Mouse (Mus musculus): ENCODE data around the gene Rcbtb2. TPM values are rescaled to one million over a fixed set of nuclear protein-coding genes. Genes with fewer than 3 reads are reported as not detected.
A peak's percentile ranks its signal among the peaks of the same experiment; 100 is the strongest.
"Not testable (repeated sequence)": the region's sequence is repeated elsewhere in the genome, so short reads cannot be mapped to it uniquely, and the experiment has no call there.

Rcbtb2 gene
- total RNA-seq (2015) (68.3 and 69.2 TPM in 2 replicates), total RNA-seq (2017) (35.9 and 37.7 TPM in 2 replicates)

DNA sequence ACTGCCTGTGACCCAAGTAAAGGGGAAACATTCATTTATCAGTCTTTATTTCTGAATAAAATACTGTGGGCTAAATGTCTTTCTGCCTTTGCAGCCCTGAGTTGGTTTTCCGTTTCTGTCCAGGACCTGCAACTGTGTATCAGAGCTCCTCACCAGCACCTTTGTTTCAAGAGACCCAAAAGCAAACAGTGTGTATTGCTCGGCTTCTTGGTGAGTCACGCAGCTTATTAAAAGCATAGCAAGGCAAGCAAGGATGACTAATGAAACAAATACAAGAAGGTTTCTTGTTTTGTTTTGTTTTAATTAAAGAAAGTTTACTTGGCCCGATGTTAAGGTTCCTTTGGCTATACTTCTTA lies at the start of gene Rcbtb2:
Rcbtb2 (plus strand) TSS at position 115 of the 356 bp plus-strand sequence.
- no peak for ATAC-seq (ENCODE audit: poor library complexity, severe bottlenecking)

DNA sequence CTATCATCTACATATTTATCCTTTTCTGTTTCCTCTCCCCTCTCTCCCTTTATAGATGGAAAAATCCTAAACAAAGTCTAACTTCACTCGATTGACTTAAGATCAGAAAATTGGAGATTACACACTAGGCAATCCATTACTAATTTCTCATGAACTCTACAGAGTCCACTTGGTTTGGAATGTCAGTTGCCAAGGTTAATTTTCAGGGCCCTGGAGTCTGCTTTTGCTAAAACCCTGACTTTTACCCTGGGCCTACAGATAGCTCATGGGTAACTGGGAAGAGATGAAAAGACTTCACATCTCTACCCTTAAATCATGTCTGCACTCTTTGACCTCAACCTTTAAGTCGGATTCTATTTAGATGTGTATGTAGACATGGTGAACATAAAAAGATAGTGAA lies 39.3 kb upstream of the Rcbtb2 start:
- ATAC-seq (ENCODE audit: poor library complexity, severe bottlenecking) = no peak

DNA sequence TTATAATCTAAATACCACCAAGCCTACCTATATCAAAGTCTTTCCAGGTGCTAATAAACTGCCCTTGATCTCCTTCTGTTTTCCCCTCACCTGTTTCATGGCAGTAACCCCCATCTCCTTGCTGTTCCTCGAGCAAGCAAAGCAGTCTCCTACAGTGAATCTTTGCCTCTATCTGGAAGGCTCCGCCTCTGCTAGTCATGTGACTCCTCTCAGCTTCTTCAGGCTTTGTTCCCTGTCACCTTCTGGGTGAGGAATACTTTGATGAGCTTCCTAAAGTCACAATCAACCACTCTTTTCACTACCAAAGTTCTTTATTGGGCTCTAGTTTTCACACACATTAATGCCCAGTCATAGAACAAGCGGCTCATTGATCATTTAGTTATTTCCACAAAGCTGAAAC lies 36.4 kb upstream of the Rcbtb2 start:
- no peak for ATAC-seq (ENCODE audit: poor library complexity, severe bottlenecking)

DNA sequence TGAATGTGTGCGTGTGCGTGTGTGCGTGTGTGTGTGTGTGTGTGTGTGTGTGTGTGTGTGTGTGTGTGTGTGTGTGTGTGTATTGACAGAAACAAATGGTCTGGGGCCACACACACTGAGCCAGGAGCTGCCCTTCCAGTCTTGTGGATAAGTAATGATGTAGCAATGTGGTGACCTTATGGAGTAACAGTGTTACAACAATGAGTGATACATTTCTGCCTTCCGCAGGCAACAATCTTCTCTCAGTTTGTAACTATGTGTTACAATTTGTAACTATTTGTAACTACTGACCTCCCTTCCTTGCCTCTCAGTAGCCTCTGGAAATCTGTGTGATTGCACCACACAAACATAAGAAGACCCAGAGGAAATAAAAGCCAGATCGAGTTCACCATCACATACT lies 35.6 kb upstream of the Rcbtb2 start:
- peak; percentile 77 for ATAC-seq (ENCODE audit: poor library complexity, severe bottlenecking)

DNA sequence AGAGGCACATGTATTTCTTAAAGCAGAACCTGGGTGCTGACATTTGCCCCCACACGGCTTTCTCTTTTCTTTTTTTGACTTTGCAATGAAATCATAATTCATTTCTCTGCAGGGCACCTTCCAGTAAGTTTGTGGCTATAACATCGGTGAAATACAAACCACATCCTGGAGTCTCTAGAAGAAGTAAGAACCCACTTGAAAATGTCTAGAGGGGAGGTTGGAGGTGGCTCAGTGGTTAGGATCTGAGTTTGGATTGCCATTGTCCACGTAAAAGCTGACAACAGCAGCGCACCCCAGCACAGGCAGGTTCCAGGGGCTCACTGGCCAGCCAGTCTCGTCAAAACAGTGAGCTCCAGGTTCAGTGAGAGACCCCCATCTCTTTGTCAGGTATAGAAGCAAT lies 35.1 kb upstream of the Rcbtb2 start:
- ATAC-seq (ENCODE audit: poor library complexity, severe bottlenecking) = 0 out of 2 replicates have a peak, but pooled peaks have one; percentile 31

DNA sequence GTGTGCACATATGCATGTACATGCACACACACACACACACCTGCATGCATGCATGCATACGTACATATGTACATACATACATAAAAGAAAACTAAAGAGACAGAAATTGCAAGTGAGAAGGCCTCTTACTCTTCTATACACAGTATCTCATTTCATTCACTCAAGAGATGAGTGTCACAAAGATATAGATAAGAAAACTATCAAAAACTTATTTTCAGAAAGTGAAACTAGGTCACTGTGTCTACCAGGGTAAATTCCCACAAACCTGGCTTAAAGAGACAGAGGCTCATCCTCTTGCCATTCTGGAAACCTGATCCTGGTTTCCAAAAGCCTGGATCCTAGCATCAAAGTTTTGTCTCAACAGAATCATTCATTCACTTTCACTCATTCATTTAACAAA lies 34.6 kb upstream of the Rcbtb2 start:
- no peak for ATAC-seq (ENCODE audit: poor library complexity, severe bottlenecking)

DNA sequence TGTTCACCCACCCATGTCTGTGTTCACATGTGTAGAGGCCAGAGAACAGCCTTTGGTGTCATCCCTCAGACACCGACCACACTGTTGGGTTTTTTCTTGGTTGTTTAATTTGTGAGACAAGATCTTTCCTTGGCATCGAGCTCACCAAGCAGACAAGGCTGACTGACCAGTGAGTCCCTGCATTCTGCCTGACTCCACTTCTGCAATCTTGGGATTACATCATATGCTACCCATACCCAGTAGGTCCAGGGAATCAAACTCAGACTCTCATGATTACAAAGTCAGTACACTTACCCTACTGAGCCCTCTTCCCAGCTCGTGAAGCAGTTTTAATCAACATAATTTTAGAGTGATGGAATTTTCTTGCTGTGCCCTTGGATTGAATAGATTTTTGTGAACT lies 30.0 kb upstream of the Rcbtb2 start:
- 0 out of 2 replicates have a peak, but pooled peaks have one; percentile 40 for ATAC-seq (ENCODE audit: poor library complexity, severe bottlenecking)

DNA sequence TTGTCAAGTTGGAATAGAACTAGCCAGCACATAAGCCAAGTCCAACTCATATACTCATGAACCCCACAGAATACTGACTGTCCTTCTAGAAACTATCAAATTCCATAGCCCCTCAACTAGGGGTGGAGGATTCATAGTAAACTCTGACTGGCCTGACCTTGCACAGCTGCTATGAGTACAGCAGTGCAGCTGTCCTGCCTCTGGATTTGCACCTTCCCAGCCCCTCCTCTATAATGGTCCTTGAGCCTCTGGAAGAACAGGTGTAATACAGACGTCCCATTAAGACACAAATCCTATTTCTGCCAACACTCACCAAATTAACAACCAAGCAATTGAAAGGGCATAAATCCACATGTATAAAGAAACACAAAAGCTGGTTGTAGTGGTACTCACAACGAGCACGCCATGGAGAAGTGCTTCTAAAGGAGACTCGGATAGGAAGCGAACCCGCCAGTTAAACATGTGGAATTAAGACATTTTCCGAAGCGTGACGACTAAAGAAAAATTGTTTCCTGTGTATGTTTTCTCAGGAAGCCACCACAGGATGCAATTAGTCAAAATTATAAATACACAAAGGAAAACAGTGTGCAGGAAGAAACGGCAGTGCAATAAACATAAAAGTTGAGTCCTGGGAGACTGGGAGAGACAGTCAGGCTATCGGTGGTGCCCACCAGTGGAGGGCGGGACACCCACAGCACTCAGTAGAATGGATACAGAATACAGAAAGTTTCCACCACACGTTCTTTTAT lies 27.9 kb upstream of the Rcbtb2 start:
- ATAC-seq (ENCODE audit: poor library complexity, severe bottlenecking) = no peak

DNA sequence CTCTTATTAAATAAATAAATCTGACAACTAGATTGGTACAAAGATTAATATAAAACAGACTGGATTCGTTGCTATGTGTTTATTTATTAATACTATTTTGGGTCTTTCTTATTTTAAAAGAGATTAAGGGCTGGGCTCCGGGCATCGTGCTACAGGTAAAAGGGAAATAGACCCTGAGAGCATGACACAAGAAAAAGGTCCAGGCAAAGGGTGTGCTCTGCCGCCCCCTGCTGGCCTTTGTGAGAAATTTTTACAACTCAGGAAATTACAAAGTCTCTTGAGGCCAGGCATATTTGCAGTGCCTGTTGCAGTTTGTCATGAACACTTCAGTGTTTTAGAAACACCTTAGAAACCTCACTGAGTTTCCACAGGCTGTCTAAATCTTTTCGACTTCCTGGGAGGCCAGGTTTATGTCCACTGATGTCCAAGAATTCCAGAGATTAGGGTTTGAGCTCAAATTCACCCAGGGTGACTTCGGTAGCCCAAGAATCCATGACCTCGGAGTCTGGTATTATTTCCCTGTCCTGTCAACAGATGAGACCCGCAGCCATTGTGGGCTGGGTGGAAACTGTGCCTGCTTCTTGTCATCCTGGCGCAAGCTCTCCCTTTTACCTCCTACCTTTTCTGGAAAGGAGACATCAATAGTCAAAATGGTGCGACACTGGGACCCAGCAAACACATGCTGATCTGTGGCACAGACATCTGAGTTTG lies 24.0 kb upstream of the Rcbtb2 start:
- peak; percentile 99 for ATAC-seq (ENCODE audit: poor library complexity, severe bottlenecking)

DNA sequence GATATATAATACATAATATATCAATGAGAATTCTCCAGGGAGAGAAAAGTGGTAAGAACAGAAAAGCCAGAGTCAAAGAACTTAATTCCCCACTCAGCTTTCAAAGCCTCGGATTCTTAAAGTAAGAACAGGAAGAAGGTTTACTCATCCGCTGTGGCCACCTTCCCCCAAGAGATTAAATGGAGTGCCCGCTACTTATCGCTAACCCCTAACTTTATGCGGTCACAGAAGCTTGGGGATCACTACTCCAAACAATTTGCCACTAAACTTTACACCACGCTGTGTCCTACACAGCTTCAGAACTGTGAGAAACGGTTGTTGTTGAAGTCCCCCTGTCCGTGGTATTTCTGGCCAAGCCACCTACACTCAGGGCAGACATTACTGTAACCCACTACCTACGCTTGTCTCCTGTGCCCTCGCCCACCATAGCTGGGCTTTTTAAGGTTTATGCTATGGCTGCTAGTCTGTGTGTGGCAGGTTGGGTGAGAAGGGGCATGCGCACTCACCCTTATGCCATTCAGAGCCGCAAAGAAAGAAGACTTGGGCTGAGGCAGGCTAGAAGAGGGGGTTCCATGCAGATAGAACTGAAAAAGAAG lies 20.5 kb upstream of the Rcbtb2 start:
- no peak for ATAC-seq (ENCODE audit: poor library complexity, severe bottlenecking)

DNA sequence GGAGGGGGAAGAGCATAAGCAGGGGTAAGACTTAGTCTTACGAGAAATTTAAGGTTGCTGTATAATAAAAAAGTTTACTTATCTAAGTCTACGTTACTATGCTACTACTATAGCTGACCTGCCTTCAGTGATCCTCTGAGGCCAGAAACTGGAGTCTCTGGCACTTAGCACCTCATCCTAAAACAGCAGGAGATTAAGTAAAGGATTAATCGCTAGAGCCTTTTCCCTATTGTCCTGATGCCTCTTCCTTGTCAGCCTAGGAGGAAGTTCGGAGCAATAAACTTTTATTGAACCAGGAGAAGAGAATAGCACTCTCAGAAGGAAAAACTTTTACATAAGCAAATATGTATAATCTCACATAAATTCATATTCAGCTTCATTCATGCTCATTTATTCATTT lies 19.9 kb upstream of the Rcbtb2 start:
- ATAC-seq (ENCODE audit: poor library complexity, severe bottlenecking) = not testable (repeated sequence)

DNA sequence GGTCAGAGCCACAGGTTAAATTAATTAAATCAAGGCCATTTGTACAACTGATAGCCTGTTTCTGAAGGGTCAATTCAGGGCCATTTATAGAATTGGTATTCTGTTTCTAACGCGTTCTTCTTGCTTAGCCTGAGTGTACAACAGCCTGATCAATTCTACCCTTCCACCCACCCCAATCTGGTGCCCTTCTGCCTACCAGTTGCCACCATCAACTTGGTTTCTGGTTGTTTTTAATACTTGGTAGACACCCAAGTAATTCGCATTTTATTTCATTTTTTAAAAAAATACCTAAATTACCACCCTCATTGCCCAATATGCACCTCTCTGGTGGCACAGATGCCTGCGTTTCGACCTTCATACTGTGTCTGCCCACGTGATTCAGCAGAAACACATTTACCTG lies 17.9 kb upstream of the Rcbtb2 start:
- no peak; the same call in 1 of the 2 replicates for ATAC-seq (ENCODE audit: poor library complexity, severe bottlenecking)

DNA sequence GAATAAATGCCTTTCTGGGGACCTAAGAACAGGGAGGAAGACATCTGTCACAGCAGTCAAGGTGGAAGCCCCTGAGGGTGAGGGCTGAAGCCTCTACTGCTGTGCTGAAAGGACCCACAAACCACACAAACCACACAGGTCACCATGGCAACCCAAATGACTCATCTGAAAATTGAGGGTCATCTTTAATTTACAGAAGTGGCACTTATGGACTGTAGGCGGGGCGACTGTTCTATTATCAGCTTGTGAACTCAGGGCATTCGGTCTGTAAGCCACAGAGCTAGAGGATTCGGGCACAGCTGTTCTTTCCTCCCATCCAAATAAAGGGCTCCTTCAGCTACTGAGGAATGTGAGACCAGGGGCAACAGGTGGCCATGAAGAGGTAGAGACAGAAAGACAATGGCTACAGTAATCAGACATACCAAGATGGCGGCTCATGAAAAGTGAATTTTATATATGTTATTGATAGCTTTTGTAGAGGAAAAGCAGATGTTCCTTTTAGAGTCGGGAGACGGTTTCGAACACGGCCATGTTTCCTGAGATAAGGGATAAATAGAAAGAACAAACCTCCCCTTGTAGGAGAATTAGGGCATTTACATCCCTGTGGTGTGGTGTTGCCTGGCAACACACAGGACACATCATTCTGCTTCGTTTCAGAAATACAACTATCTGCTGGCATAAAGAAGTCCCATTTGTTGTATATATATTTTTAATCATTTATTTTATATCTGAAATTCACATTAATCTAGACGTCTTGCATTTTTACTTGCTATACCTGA lies 17.2 kb upstream of the Rcbtb2 start:
- peak; percentile 86 for ATAC-seq (ENCODE audit: poor library complexity, severe bottlenecking)

DNA sequence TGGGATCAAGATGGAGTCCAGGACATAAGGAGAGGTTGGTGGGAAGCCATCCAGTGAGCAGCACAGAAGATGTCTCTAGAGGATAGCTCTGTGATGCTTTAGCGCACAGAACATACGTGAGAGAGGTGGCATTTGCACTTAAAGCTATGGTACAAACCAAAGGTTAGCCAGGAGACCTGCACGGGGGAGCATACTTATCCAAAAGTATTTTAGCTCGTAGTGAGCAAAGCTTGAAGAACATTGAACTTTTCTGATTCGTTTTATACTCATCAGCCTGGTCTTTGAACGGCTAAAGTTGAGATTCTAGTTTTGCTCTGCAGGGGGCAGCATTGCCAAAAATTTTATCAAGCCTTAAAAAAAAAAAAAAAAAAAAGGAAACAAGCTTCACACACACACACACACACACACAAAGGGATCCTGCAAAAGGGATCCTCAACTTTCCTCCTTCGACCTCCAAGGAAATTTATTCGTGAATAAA lies 16.6 kb upstream of the Rcbtb2 start:
- ATAC-seq (ENCODE audit: poor library complexity, severe bottlenecking) = peak; percentile 43

DNA sequence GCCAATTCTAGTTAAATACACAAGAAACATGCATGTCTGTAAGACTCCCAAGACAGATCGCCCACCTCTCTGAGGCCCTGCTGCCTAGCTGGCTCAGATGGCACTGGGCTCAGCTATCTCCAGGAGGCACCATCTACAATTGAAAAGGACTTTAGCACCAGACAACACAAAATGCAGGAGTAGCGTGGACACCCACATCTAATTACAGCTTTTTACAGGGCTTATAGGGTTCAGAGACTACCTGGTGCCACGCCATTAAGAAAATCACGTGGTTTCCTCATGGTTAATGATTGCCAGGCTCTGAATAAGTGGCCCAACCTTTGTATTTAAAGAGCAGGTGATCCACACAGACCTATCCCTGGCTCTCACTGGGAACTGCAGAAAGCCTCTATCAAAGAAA lies 15.9 kb upstream of the Rcbtb2 start:
- no peak for ATAC-seq (ENCODE audit: poor library complexity, severe bottlenecking)

DNA sequence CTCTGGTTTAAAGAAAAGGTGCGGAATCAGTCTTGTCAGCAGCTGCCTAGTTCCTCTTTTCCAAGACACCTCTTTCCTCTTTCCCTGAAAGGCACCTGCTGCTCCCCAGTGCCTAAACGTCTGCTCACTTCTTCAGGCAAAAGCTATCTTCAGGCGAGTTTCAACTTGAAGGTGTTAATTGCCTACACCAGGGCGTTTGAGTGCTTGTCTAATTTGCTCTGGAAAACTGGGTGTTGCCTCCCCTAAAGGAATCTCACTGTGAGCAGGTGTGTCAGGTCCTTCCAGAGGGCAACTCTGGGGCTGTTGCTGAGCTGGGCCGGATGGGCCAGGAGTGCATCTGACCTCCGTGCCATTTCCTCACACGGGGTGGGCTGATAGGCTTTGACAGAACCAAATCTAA lies 15.5 kb upstream of the Rcbtb2 start:
- 0 out of 2 replicates have a peak, but pooled peaks have one; percentile 22 for ATAC-seq (ENCODE audit: poor library complexity, severe bottlenecking)

DNA sequence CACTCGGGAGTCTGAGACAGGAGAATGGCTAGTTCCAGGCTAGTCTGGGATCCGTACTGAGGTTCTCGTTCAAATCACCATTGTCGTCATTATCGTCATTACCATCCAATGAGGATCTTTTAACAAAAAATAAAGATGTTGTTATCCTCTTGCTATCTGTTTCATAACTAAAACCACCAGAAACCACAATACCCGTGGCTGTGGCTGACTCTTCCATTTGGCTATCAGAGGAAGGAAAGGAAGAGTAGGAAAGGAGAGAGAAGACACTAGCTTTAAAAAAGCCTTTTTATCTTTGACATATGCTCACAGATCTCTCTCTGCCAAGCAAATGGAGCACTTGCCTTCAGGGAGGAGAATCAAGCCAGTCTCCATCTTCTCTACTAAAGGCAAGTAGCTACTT lies 14.9 kb upstream of the Rcbtb2 start:
- no peak for ATAC-seq (ENCODE audit: poor library complexity, severe bottlenecking)

DNA sequence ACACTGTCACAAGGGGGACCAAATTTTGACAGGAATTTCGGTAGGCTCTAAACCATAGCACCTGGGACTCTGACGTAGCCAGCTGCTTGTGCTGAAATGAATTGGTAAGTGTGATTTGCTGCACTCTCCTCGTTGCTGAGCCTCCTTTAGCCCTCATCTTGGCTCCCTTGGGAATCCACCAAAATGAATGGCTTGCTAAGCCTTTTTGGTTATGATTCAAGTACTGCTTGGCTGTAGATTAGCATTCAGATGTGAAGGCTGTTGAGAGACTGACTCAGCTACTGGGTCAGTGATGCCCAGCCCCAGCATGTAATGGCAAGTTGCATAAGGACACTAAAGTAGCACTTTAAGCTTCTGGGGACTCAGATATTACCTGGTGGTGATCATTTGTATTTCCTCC lies 12.2 kb upstream of the Rcbtb2 start:
- ATAC-seq (ENCODE audit: poor library complexity, severe bottlenecking) = no peak

DNA sequence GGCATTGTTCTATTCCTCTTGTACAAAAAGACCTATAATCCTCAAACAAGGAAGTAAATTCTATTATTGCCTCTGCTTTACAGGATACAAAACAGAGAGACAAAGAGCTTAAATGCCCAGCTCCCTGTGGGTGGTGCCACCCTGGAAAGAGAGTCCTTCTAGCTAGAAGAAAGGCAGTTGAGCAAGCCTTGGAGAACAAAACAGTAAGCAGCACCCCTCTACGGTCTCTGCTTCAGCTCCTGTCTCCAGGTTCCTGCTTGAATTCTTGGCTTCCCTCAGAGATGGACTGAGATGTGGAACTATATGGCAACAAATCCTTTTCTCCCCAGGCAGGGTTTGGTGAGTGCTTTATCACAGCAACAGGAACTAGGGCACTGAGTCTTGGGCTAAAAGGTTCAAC lies 11.7 kb upstream of the Rcbtb2 start:
- no peak for ATAC-seq (ENCODE audit: poor library complexity, severe bottlenecking)

DNA sequence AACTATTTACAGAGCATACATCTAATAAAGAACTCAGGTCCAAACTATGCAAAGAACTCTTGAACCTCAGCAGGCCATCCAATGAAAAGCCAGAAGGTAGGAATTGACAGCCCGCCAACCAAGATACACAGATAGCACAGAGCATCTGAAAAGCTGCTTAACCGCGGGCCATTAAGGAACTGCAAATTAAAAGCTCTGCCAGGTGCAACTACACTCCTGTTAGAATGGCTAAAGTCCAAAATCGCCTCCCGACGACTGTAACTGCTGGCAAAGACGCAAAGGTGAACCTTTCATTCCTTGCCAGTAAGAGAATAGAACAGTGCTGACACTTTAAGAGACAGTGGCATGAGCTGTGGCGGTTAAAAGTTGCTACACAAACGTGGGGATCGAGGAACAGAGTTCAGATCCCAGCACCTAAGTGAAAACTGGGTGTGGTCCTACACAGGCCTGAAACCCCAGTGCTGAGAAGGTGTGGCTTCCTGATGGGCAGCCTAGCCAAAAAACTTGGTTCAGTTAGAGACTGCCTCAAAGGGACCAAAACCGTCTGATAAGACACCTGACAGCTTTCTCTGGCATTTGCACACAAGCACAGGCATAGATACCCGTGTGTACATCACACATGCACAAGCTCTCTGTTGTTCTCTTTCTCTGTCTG lies 10.5 kb upstream of the Rcbtb2 start:
- 0 out of 2 replicates have a peak, but pooled peaks have one; percentile 23 for ATAC-seq (ENCODE audit: poor library complexity, severe bottlenecking)
